7 mouse cellular contexts compared by ENCODE assay signal in genomic region chr9:21286753-21287152, GRCm38 (mm10). TPM values are rescaled to one million over a fixed set of nuclear protein-coding genes. Genes with fewer than 3 reads are reported as not detected.
A peak's percentile ranks its signal among the peaks of the same experiment; 100 is the strongest.
DNase-seq lines count a peak whose midpoint lies in the region; ATAC-seq and TF ChIP-seq lines count a peak whose summit lies in the region.

No protein-coding gene starts in this region.

- peak overlapping the region; percentile 78 for H3K4me2 ChIP-seq in neural tube, embryonic 11.5 days (ENCODE audit: low read depth)
- H3K4me2 ChIP-seq in forebrain, embryonic 11.5 days (ENCODE audit: low read depth, low read length, severe bottlenecking): peak overlapping the region; percentile 87
- peak overlapping the region; percentile 94 for H3K4me2 ChIP-seq in liver, embryonic 13.5 days
- peak overlapping the region; percentile 80 for H3K4me2 ChIP-seq in stomach, postnatal 0 days (replicated peaks; ENCODE audit: low read depth)

- peak overlapping the region; percentile 79 for H3K4me3 ChIP-seq in neural tube, embryonic 11.5 days (ENCODE audit: low read depth, low read length)
- peak overlapping the region; percentile 82 for H3K4me3 ChIP-seq in forebrain, embryonic 11.5 days (ENCODE audit: low read depth, low read length)
- peak overlapping the region; percentile 94 for H3K4me3 ChIP-seq in liver, embryonic 13.5 days (replicated peaks)
- peak overlapping the region; percentile 75; the same call in 1 of the 2 replicates for H3K4me3 ChIP-seq in stomach, postnatal 0 days (ENCODE audit: low read depth, low read length)

- H3K27me3 ChIP-seq in neural tube, embryonic 11.5 days (ENCODE audit: control insufficient read depth, insufficient read depth, low read length): no peaks in the 10 kb centered on the region
- H3K27me3 ChIP-seq in forebrain, embryonic 11.5 days (ENCODE audit: control insufficient read depth, insufficient read depth, low read length): no peaks in the 10 kb centered on the region
- no peaks in the 10 kb centered on the region for H3K27me3 ChIP-seq in liver, embryonic 13.5 days
- no peaks in the 10 kb centered on the region for H3K27me3 ChIP-seq in stomach, postnatal 0 days (ENCODE audit: control insufficient read depth, insufficient read depth, low read length)

- 66% methylated on average over 3 of the region's 3 CpGs for WGBS in neural tube, embryonic 11.5 days
- WGBS in forebrain, embryonic 11.5 days: 81% methylated on average over 3 of the region's 3 CpGs
- WGBS in liver, embryonic 13.5 days (ENCODE audit: insufficient replicate concordance): 7% methylated on average over 3 of the region's 3 CpGs
- WGBS in stomach, postnatal 0 days: 53% methylated on average over 3 of the region's 3 CpGs

- ATAC-seq in neural tube, embryonic 11.5 days (ENCODE audit: insufficient read depth, low FRiP score, low TSS enrichment): no peak
- no peak for ATAC-seq in forebrain, embryonic 11.5 days (replicated peaks; ENCODE audit: low FRiP score)
- no peak for ATAC-seq in liver, embryonic 13.5 days (ENCODE audit: low read depth)
- no peak for ATAC-seq in stomach, postnatal 0 days (ENCODE audit: low FRiP score, low TSS enrichment)

- no peak for TF ChIP-seq CTCF in stomach, postnatal 0 days (IDR thresholded peaks at IDR 0.05; ENCODE audit: low read depth)

- H3K36me3 ChIP-seq in neural tube, embryonic 11.5 days (ENCODE audit: control insufficient read depth, insufficient read depth, low read length): peaks cover 2% of the 10 kb centered on the region; the same call in 1 of the 2 replicates
- peaks cover 8% of the 10 kb centered on the region; the same call in 1 of the 2 replicates for H3K36me3 ChIP-seq in forebrain, embryonic 11.5 days (ENCODE audit: control insufficient read depth, insufficient read depth, low read length)
- H3K36me3 ChIP-seq in liver, embryonic 13.5 days: peaks cover 57% of the 10 kb centered on the region
- H3K36me3 ChIP-seq in stomach, postnatal 0 days (ENCODE audit: control insufficient read depth, insufficient read depth, low read length): peaks cover 7% of the 10 kb centered on the region; the same call in 1 of the 2 replicates

- no peak overlapping the region for H3K27ac ChIP-seq in neural tube, embryonic 11.5 days (ENCODE audit: low read depth, low read length)
- H3K27ac ChIP-seq in forebrain, embryonic 11.5 days (ENCODE audit: low read depth, low read length): no peak overlapping the region
- peak overlapping the region; percentile 97 for H3K27ac ChIP-seq in liver, embryonic 13.5 days
- peak overlapping the region; percentile 30; the same call in 1 of the 2 replicates for H3K27ac ChIP-seq in stomach, postnatal 0 days (replicated peaks)

- peak overlapping the region; percentile 66; the same call in 1 of the 2 replicates for H3K9ac ChIP-seq in neural tube, embryonic 11.5 days (ENCODE audit: low read length)
- H3K9ac ChIP-seq in forebrain, embryonic 11.5 days (ENCODE audit: low read length): no peak overlapping the region; the same call in 1 of the 2 replicates
- H3K9ac ChIP-seq in liver, embryonic 13.5 days: peak overlapping the region; percentile 88
- peak overlapping the region; percentile 72; the same call in 1 of the 2 replicates for H3K9ac ChIP-seq in stomach, postnatal 0 days (ENCODE audit: low read length)

- no peaks in the 10 kb centered on the region for H3K9me3 ChIP-seq in neural tube, embryonic 11.5 days (ENCODE audit: control insufficient read depth, low read length)
- H3K9me3 ChIP-seq in forebrain, embryonic 11.5 days (ENCODE audit: control insufficient read depth, low read length): no peaks in the 10 kb centered on the region
- H3K9me3 ChIP-seq in liver, embryonic 13.5 days (replicated peaks): no peaks in the 10 kb centered on the region
- no peaks in the 10 kb centered on the region for H3K9me3 ChIP-seq in stomach, postnatal 0 days (ENCODE audit: control insufficient read depth, low read length)

- H3K4me1 ChIP-seq in neural tube, embryonic 11.5 days (ENCODE audit: control insufficient read depth, insufficient read depth, low read length): peaks cover 18% of the 10 kb centered on the region
- peaks cover 8% of the 10 kb centered on the region for H3K4me1 ChIP-seq in forebrain, embryonic 11.5 days (replicated peaks; ENCODE audit: control insufficient read depth, insufficient read depth, low read length)
- H3K4me1 ChIP-seq in liver, embryonic 13.5 days (replicated peaks): peaks cover 56% of the 10 kb centered on the region
- H3K4me1 ChIP-seq in stomach, postnatal 0 days (replicated peaks; ENCODE audit: control insufficient read depth, insufficient read depth): peaks cover 6% of the 10 kb centered on the region; the same call in 1 of the 2 replicates

- no peak for DNase-seq in neural tube, embryonic 11.5 days (ENCODE audit: low spot score)
- no peak for DNase-seq in neural tube, embryonic 10.5 days (ENCODE audit: extremely low spot score, low spot score)
- no peak for DNase-seq in forebrain, embryonic 11.5 days (ENCODE audit: low spot score)
- DNase-seq in liver, embryonic 13.5 days: no peak
- DNase-seq in stomach, postnatal 0 days (ENCODE audit: low spot score): no peak
- DNase-seq in frontal cortex, postnatal 36 days (ENCODE audit: low spot score in 2 of 2): no peak
- no peak for DNase-seq in embryo, embryonic 10 days (ENCODE audit: low spot score)

- TF ChIP-seq EP300 in stomach, postnatal 0 days (optimal IDR thresholded peaks at IDR 0.05): no peak

RNA-seq across cellular contexts. Expression of gene Kri1, which starts 1.0 kb away (rescaled TPM):
- polyA plus RNA-seq in neural tube, embryonic 11.5 days (2014; fragmentation: Nextera tagmentation; extraction: Ambion mirVana): 15.0 and 15.5 TPM in 2 replicates
- 16.3 and 22.3 TPM in 2 replicates for polyA plus RNA-seq in forebrain, embryonic 11.5 days (2014; fragmentation: Nextera tagmentation; extraction: Ambion mirVana)
- 9.9 and 10.3 TPM in 2 replicates for polyA plus RNA-seq in liver, embryonic 13.5 days (2015; fragmentation: Nextera tagmentation; extraction: Ambion mirVana)
- 6.7 and 7.9 TPM in 2 replicates for polyA plus RNA-seq in stomach, postnatal 0 days (2015; fragmentation: Nextera tagmentation; extraction: Ambion mirVana)

RNA-seq across cellular contexts. Expression of gene Cdkn2d, which starts 4.5 kb away (rescaled TPM):
- 79.4 and 87.1 TPM in 2 replicates for polyA plus RNA-seq in neural tube, embryonic 11.5 days (2014; fragmentation: Nextera tagmentation; extraction: Ambion mirVana)
- polyA plus RNA-seq in forebrain, embryonic 11.5 days (2014; fragmentation: Nextera tagmentation; extraction: Ambion mirVana): 58.6 and 60.8 TPM in 2 replicates
- polyA plus RNA-seq in liver, embryonic 13.5 days (2015; fragmentation: Nextera tagmentation; extraction: Ambion mirVana): 104 and 105 TPM in 2 replicates
- polyA plus RNA-seq in stomach, postnatal 0 days (2015; fragmentation: Nextera tagmentation; extraction: Ambion mirVana): 23.1 and 28.0 TPM in 2 replicates

RNA-seq across cellular contexts. Expression of gene Atg4d, which starts 21.7 kb away (rescaled TPM):
- 47.2 and 55.1 TPM in 2 replicates for polyA plus RNA-seq in neural tube, embryonic 11.5 days (2014; fragmentation: Nextera tagmentation; extraction: Ambion mirVana)
- 55.7 and 57.9 TPM in 2 replicates for polyA plus RNA-seq in forebrain, embryonic 11.5 days (2014; fragmentation: Nextera tagmentation; extraction: Ambion mirVana)
- polyA plus RNA-seq in liver, embryonic 13.5 days (2015; fragmentation: Nextera tagmentation; extraction: Ambion mirVana): 85.5 and 86.2 TPM in 2 replicates
- polyA plus RNA-seq in stomach, postnatal 0 days (2015; fragmentation: Nextera tagmentation; extraction: Ambion mirVana): 38.6 and 41.7 TPM in 2 replicates

RNA-seq across cellular contexts. Expression of gene Ap1m2, which starts 25.4 kb away (rescaled TPM):
- polyA plus RNA-seq in neural tube, embryonic 11.5 days (2014; fragmentation: Nextera tagmentation; extraction: Ambion mirVana): 2.0 and 2.7 TPM in 2 replicates
- 1.4 and 2.6 TPM in 2 replicates for polyA plus RNA-seq in forebrain, embryonic 11.5 days (2014; fragmentation: Nextera tagmentation; extraction: Ambion mirVana)
- 0.17 and 0.24 TPM in 2 replicates for polyA plus RNA-seq in liver, embryonic 13.5 days (2015; fragmentation: Nextera tagmentation; extraction: Ambion mirVana)
- 84.9 and 90.6 TPM in 2 replicates for polyA plus RNA-seq in stomach, postnatal 0 days (2015; fragmentation: Nextera tagmentation; extraction: Ambion mirVana)

RNA-seq across cellular contexts. Expression of gene Slc44a2, which starts 33.7 kb away (rescaled TPM):
- 79.1 and 81.5 TPM in 2 replicates for polyA plus RNA-seq in neural tube, embryonic 11.5 days (2014; fragmentation: Nextera tagmentation; extraction: Ambion mirVana)
- 71.0 and 76.3 TPM in 2 replicates for polyA plus RNA-seq in forebrain, embryonic 11.5 days (2014; fragmentation: Nextera tagmentation; extraction: Ambion mirVana)
- 17.3 and 19.1 TPM in 2 replicates for polyA plus RNA-seq in liver, embryonic 13.5 days (2015; fragmentation: Nextera tagmentation; extraction: Ambion mirVana)
- 55.2 and 62.6 TPM in 2 replicates for polyA plus RNA-seq in stomach, postnatal 0 days (2015; fragmentation: Nextera tagmentation; extraction: Ambion mirVana)

Comparison
In these comparisons a context has a peak if more than half of its experiments do, and no peak if none do; other contexts are left out.
1. H3K27ac ChIP-seq: peak in liver, embryonic 13.5 days (single experiment) and stomach, postnatal 0 days (single experiment); none in neural tube, embryonic 11.5 days (single experiment) and forebrain, embryonic 11.5 days (single experiment).
2. Peak in every context shown above with its lines, with median percentiles within 50 percentile points of each other: H3K4me2 ChIP-seq and H3K4me3 ChIP-seq.